Mouse (Mus musculus) ES-E14 (cell line): ENCODE data around the gene Faap20. TPM values are rescaled to one million over a fixed set of nuclear protein-coding genes. Genes with fewer than 3 reads are reported as not detected.

Experiments
- DNase-seq: peaks from one replicate; pipeline ENCODE4 v3.0.0-alpha.2; 2013; ENCODE audit warnings: low read depth, low spot score
- H3K27ac ChIP-seq: 2 replicates; pipeline ENCODE4 v1.5.1; 2012; ENCODE audit warnings: low read depth, mild to moderate bottlenecking, low read length, moderate library complexity, mixed read lengths; ENCODE audit not compliant: poor library complexity, insufficient read depth, severe bottlenecking
- H3K36me3 ChIP-seq: 2 replicates; pipeline ENCODE4 v1.6.1; 2012; ENCODE audit warnings: mild to moderate bottlenecking, low read length, moderate library complexity, mixed read lengths; ENCODE audit not compliant: control insufficient read depth, poor library complexity, insufficient read depth, severe bottlenecking
- H3K4me1 ChIP-seq, 2 experiments: fragments of 150-350 bp in 1 of 2; sonication (generic) in 1 of 2; 2 replicates each; pipeline ENCODE4 v1.6.1; 2012; ENCODE audit warnings: low read length in 2 of 2, mild to moderate bottlenecking in 1 of 2, mixed read lengths in 1 of 2; ENCODE audit not compliant: control insufficient read depth in 2 of 2, insufficient read depth in 2 of 2, poor library complexity in 1 of 2
- H3K4me3 ChIP-seq, 2 experiments: fragments of 150-350 bp in 1 of 2; sonication (generic) in 1 of 2; 2 replicates each; pipeline ENCODE4 v1.5.1; 2012; ENCODE audit warnings: low read length in 2 of 2, low read depth in 1 of 2, mild to moderate bottlenecking in 1 of 2, mixed read lengths in 1 of 2; ENCODE audit not compliant: insufficient read depth in 1 of 2, poor library complexity in 1 of 2, severe bottlenecking in 1 of 2
- H3K9ac ChIP-seq: 2 replicates; pipeline ENCODE4 v1.6.1; 2012; ENCODE audit warnings: low read depth, mild to moderate bottlenecking, low read length, mixed read lengths; ENCODE audit not compliant: poor library complexity, insufficient read depth, severe bottlenecking
- H3K9me3 ChIP-seq: fragments of 150-350 bp; sonication (generic); 2 replicates; pipeline ENCODE4 v1.6.1; 2012; ENCODE audit warnings: low read depth, mild to moderate bottlenecking, low read length; ENCODE audit not compliant: control insufficient read depth, insufficient read depth
- CHD2 ChIP-seq: IDR thresholded peaks from 2 replicates; pipeline ENCODE4 v1.6.1; 2014; ENCODE audit warnings: mild to moderate bottlenecking, low read depth, low read length, inconsistent platforms
- HCFC1 ChIP-seq: IDR thresholded peaks from 2 replicates; pipeline ENCODE4 v1.6.1; 2012; ENCODE audit warnings: low read length, inconsistent platforms, borderline replicate concordance; ENCODE audit not compliant: insufficient read depth
- MAFK ChIP-seq: IDR thresholded peaks from 2 replicates; pipeline ENCODE4 v1.6.1; 2014; ENCODE audit warnings: mild to moderate bottlenecking, low read depth, low read length, inconsistent platforms; ENCODE audit not compliant: insufficient read depth
- ZC3H11A ChIP-seq: IDR thresholded peaks from 2 replicates; pipeline ENCODE4 v1.6.1; 2012; ENCODE audit warnings: low read depth, mild to moderate bottlenecking, inconsistent platforms, low read length, borderline replicate concordance
- ZNF384 ChIP-seq: IDR thresholded peaks from 2 replicates; pipeline ENCODE4 v1.6.1; 2012; ENCODE audit warnings: low read depth, low read length, inconsistent platforms
- in situ Hi-C, 2 experiments: fragments of 600-800 bp; cut with MboI; formaldehyde crosslinking; loops; one replicate each; pipeline ENCODE4 v1.15.1; 2025; ENCODE audit warnings: low sequenced_read_pairs in 2 of 2, inconsistent platforms in 1 of 2; ENCODE audit not compliant: unreplicated experiment in 2 of 2
- total RNA-seq: library from RNA; depleted of rRNA; stranded (reverse); fragments of 300-350 nt; gene quantifications from 2 replicates; pipeline ENCODE4 v1.2.3, GENCODE M21; 2012

The Faap20 gene
- total RNA-seq, 1 experiment, result 17.8 TPM

- Histone ChIP-seq H3K9me3 (no peaks in the 10 kb centered on the region), H3K36me3 (no peaks in the 10 kb centered on the region), H3K9ac (peak overlapping the region; percentile 66), H3K27ac (no peak overlapping the region), H3K4me3 (peak overlapping the region; percentile 56 to 66), H3K4me1 (peaks cover 2 to 5% of the 10 kb centered on the region in 2 experiments; a peak in 2 of 4 replicates)
- TF ChIP-seq ZC3H11A (no peak), MAFK (no peak), HCFC1 (no peak), ZNF384 (no peak), CHD2 (no peak)
- in situ Hi-C loops, result loop anchor here in 1 of 2 experiments (25.0 kb wide), 1 partner anchor 348 kb away; the partner anchor contains the start of gene Fam213b
- DNase-seq, result peak; percentile 69
Observed at GRCm38 (mm10) chr4:155235311-155236119, 14.1 kb upstream of the Faap20 start.

GRCm38 (mm10) chr4:155236737-155237385, 12.7 kb upstream of the Faap20 start:
- Histone ChIP-seq H3K9me3 (no peaks in the 10 kb centered on the region), H3K36me3 (no peaks in the 10 kb centered on the region), H3K4me3 (no peak overlapping the region), H3K9ac (no peak overlapping the region), H3K4me1 (peaks cover 2 to 5% of the 10 kb centered on the region in 2 experiments; a peak in 2 of 4 replicates), H3K27ac (no peak overlapping the region)
- DNase-seq, result no peak
- TF ChIP-seq MAFK, result no peak
- no peak for TF ChIP-seq ZNF384
- TF ChIP-seq CHD2, result no peak
- TF ChIP-seq HCFC1, result no peak
- TF ChIP-seq ZC3H11A, result no peak
- in situ Hi-C loops, result loop anchor here in 1 of 2 experiments (25.0 kb wide), 1 partner anchor 350 kb away; the partner anchor contains the start of gene Fam213b

- H3K36me3 ChIP-seq, result no peaks in the 10 kb centered on the region
- no peak overlapping the region for H3K4me3 ChIP-seq
- in situ Hi-C loops, result loop anchor here in 1 of 2 experiments (25.0 kb wide), 1 partner anchor 351 kb away; the partner anchor contains the start of gene Fam213b
- H3K4me1 ChIP-seq, result peaks cover 2 to 5% of the 10 kb centered on the region in 2 experiments; a peak in 2 of 4 replicates
- H3K27ac ChIP-seq, result no peak overlapping the region
- TF ChIP-seq HCFC1 (no peak), ZC3H11A (no peak), ZNF384 (no peak), CHD2 (no peak), MAFK (no peak)
- no peak overlapping the region for H3K9ac ChIP-seq
- DNase-seq, result no peak
- no peaks in the 10 kb centered on the region for H3K9me3 ChIP-seq
Observed at GRCm38 (mm10) chr4:155238276-155238675, 11.3 kb upstream of the Faap20 start.

DNA sequence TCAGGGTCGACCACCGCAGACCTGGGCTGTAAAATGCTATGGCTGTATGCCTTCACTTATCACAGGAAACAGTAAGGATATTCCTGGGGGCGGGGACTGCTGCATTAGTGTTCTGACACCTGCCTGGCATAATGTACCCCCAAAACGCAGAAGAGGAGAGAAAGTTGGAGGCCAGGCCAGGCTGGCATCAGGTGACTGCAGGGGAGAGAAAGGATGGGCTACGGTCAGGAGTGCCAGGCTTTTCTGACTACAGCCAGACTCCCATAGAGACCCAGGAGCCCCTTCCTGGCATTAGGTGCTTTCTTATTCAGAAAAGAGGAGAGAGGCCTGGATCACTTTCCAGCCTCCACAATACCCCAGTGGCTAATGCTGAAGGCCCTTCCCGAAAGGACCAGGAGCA, 10.1 kb upstream of the Faap20 start:
- Histone ChIP-seq H3K9ac (no peak overlapping the region), H3K4me3 (no peak overlapping the region), H3K27ac (no peak overlapping the region), H3K36me3 (no peaks in the 10 kb centered on the region), H3K4me1 (peaks cover 2 to 4% of the 10 kb centered on the region in 2 experiments; a peak in 2 of 4 replicates), H3K9me3 (no peaks in the 10 kb centered on the region)
- no peak for TF ChIP-seq MAFK
- no peak for TF ChIP-seq CHD2
- no peak for TF ChIP-seq HCFC1
- TF ChIP-seq ZC3H11A, result no peak
- no peak for TF ChIP-seq ZNF384
- in situ Hi-C loops, result loop anchor here in 1 of 2 experiments (25.0 kb wide), 1 partner anchor 352 kb away; the partner anchor contains the start of gene Fam213b
- no peak for DNase-seq
